Mouse (Mus musculus) naive thymus-derived CD4-positive, alpha-beta T cell, adult 2 months (primary cell): Measurements from ENCODE around the gene Pdzd7.

Source experiments
- DNase-seq: peaks from one replicate; pipeline ENCODE4 v3.0.0-alpha.2; 2011; ENCODE audit warnings: low read depth

Gene Pdzd7

GRCm38 (mm10) chr19:44983366-44983765, 62.2 kb downstream of the Pdzd7 start:
- DNase-seq: no peak

DNA sequence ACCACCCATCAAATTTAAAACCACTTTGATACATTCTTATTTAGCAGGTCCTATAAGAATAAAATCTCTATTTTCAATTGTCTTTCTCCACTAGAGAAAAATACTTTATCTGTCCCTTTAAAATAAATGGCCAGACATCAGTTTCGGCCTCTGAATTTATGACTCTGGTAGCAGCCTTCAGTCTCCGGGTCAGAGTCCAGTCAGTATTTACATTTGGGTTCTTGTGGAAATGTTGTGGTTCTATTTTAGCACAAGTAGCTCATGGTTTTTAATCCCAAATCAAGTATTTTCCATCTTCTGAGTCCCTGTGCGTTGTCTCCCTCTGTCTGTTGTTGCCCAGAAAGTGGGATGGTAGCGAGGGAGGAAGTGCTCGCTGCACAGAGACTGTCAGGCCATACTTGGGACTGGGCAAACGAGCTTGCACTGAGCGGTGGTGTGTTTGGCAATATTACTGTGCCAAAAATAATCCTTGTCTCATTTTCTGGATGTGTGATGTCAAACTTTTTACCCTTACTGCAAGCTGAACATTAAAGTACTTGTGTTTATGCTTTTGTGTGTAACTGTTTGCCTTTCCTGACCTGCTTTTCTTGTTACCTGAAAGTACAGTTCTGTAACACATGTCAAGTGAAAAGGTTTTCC, 62.9 kb downstream of the Pdzd7 start:
- no peak for DNase-seq

- no peak for DNase-seq
These were observed 64.7 kb downstream of the Pdzd7 start for GRCm38 (mm10) chr19:44980787-44981186.

- no peak for DNase-seq
These were observed 68.4 kb downstream of the Pdzd7 start for GRCm38 (mm10) chr19:44977148-44977547.
